Mouse (Mus musculus): ENCODE data around the gene Slc38a11. TPM values are rescaled to one million over a fixed set of nuclear protein-coding genes. Genes with fewer than 3 reads are reported as not detected.
A peak's percentile ranks its signal among the peaks of the same experiment; 100 is the strongest.

The Slc38a11 gene
- total RNA-seq, 2 experiments from 2014 or later = 1.0 to 1.1 TPM

- DNase-seq = no peak
Measured at GRCm38 (mm10) chr2:65321998-65322754, 41.7 kb downstream of the Slc38a11 start.

GRCm38 (mm10) chr2:65320975-65321374 lies 42.9 kb downstream of the Slc38a11 start:
- DNase-seq = peak; percentile 45

DNA sequence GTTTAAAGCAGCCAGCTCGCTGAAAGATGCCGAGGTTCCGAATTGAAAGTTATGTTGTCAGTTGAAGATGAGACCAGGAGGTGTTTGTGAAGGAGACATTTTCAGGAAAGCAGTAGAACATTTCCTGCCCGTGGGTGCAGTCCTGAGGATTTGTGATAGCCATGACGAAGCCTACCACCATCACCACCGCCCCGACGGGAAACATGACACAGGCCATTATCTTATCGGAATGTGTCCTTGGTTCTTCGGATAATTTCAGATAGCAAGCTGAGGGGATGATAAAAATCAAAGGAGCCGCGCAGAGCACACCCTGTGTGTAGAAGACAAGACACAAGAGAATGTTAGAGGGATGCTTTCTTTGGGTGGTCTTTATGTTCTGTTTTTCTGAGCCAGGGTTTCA lies 47.1 kb downstream of the Slc38a11 start:
- no peak for DNase-seq

DNA sequence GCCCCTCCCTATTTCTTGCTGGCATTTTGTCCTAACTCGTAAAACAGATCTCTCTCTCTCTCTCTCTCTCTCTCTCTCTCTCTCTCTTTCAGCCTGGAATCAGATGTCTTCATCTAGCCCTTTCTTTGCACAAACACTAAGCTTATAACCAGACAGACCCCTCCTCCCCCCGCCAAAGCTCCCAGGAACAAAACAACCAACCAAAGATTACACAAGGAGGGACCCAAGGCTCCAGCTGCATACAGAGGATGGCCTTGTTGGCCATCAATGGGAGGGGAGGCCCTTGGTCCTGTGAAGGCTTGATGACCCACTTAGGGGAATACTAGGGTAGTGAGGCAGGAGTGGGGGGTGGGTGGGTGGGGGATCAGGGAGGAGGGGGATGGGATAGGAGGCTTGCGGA lies 52.6 kb downstream of the Slc38a11 start:
- DNase-seq = no peak

DNA sequence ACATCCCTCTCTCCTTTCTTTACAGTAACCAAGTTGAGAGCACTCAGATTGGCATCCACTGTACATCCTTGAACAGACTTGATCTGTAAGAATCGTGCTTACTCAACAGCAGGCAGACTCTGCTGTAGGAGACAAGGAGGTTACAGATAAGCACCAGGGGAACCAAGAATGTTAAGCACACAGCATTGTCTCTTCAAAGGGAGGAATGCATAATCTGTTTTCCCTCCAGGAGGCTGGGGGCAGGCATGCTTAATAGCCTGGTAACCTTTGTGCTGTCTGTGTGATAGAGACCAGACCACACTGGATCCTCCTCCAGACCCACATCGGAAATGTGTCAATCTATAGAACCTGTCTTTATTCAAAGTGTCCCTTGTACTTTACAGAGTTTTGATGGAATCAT lies 67.3 kb downstream of the Slc38a11 start:
- no peak for DNase-seq

GRCm38 (mm10) chr2:65294092-65294491 lies 69.7 kb downstream of the Slc38a11 start:
- peak; percentile 59 for DNase-seq

GRCm38 (mm10) chr2:65293411-65293810 lies 70.4 kb downstream of the Slc38a11 start:
- DNase-seq = no peak

- no peak for DNase-seq
Measured at GRCm38 (mm10) chr2:65289721-65290120, 74.1 kb downstream of the Slc38a11 start.

DNA sequence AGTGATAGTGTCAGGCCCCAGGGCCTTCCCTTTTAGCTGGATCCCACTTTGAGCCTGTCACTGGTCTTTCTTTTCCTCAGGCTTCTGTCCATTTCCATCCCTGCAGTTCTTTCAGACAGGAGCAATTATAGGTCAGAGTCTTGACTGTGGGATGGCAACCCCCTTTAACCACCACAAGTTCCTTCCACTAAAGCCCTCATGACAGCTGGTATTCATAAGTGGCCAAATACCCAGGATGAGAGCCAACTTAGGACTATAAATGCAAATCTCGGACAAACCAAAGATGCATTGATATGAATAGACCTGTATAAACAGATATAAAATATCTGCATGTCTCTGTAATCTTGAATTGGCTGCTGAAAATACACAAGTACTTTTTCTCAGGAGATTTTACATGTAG lies 75.1 kb downstream of the Slc38a11 start:
- DNase-seq = no peak

- DNase-seq = peak; percentile 7
Measured at GRCm38 (mm10) chr2:65285380-65285779, 78.5 kb downstream of the Slc38a11 start.

DNA sequence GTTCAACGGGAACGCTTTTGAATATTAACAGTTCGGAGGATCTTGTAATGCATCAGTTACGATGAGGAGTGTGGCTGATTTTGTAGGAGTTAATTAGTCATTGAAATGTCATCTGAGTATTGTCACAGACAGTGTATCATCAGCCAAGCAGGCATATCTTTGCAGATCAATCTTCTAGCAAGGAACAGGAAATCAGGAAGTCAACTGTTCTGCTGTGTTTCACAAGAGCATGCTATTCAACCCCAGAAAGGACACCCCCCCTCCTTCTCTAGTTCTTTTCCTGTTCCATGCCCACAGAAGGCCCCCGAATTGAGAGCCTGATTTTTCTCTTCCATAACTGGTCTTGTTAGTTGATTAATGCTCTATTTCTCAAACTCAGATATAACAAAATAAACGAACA lies 80.9 kb downstream of the Slc38a11 start:
- no peak for DNase-seq

DNA sequence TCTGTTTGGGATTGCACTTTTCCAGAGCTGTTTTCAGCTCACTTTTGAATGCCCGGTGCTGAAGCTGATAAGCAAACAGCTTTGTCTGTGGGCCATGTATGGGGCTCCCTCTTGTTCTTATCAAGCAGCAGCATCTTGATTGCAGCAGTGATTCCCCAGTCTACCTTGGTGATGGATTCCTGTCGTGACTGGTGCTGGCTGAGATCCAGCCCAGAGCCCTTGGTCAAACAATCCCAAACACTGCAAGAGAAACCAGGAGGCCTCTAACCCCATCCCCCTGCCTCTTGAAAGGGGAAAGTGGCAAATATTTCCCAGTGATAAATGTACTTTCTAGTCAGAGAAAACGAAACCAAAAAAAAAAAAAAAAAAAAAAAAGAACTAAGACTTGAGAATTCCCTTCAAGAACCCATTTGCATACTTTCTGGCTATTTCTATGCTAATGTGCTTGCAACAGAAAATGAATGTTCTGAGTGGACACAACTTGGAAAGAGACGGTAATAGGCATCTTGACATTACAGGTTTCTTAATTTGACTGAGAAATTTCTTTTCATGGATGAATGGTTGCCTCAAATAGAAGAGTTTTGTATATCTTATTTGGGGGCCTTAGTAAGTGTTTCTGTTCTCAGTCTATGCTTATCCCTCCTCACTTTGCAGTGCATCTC lies 84.7 kb downstream of the Slc38a11 start:
- DNase-seq = no peak

DNA sequence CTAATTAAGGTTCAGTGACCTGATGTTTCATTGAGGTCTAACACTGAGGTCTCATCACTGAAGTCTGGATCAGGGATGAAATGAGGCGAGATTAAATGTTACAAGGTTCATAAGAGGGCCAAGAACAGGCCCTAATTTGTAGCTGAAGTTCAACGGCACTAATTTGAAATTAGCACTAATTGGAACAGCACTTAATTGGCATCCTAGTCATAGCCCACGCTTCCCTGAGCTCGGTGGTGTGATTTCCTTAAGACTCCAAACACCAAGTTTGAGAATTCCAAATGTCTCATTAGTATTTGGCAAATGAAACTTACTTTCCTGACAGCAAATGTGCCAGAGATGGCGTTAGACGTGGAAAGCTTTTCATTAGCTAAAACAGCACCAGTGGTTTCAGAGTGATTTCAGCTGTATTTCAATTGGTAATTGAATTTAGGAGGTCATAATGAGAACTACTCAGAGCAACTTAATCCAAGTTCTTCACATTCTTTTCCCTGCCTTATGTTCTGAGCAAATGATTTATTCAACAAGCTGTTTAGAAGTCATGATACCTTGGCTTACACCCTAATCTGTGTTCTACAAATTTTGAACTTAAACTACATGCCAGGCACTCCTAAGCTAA lies 88.3 kb downstream of the Slc38a11 start:
- DNase-seq = no peak

DNA sequence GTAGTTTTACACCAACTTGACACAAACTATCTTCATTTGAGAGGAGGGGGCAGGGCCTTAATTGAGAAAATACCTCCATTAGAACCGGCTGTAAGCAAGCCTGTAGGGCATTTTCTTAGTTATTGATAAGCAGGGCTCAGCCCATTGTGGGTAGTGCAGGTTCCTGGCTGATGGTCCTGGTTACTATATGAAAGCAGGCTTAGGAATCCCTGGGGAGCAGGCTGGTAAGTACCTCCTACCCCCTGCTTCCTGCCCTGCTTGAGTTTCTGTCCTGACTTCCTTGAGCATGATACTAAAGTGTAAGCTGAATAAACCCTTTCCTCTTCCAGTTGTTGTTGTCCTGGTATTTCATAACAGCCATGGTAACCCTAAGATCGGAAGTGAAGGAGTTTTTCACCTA lies 89.9 kb downstream of the Slc38a11 start:
- no peak for DNase-seq

DNA sequence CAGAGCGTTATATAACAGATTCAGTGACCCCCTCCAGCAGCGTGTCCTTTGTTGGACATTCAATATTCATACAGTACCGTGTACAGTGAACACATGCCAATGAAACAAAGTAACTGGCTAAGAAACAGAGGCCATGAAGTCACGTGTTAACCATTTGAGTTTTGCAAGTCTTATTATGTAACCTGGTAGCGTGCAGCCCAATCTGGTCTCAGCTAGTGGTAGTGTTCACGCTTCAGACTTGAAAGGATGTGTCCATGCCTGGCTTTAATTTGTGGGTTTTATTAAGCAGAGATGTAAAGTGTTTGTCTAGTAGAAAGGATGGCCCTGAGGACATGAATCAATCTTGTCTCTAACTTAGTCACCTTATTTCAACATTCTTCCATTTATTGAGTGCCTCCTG lies 95.1 kb downstream of the Slc38a11 start:
- no peak for DNase-seq

- no peak for DNase-seq
Measured at GRCm38 (mm10) chr2:65267834-65268233, 96.0 kb downstream of the Slc38a11 start.

DNA sequence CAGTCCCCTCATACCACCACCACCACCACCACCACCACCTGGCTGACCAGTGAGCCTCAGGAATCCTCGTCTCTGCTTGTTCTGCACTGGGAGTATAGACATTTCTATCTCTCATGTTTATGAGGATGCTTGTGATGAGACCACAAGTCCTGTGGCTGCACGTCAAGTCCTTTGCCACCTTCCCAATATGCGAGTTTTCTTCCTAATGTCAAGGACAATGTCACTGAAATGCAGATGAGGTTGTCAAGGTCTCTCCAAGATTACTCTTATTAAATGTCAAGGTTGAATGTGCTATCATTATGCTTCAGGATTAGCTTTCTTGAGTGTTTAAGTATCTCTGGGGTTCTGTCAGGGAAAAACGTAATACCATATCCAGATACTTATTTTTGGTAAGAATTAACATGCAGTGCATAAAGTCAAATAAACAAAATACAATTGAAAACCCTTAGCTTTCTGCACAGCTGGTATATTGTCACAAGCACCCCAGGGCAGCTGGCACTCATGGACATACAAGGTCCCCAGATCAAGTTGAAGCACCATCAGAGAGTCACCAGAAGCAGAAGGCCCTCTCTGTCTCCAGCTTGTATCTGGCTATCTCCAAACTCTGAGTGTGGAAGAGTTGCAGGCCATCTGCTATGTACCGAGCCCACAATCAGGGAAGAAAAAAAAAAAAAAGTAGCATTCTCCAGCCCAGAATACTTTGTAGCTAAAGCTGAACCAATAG lies 97.1 kb downstream of the Slc38a11 start:
- no peak for DNase-seq

Small RNAs within 50 kb of the gene (microRNA-seq; reads per million reads assigned to microRNA genes)
- 0 reads per million in 2 experiments for gene Mir6337

Other genes with a start within 250 kb of the Slc38a11 start
- gene Cobll1, start 124.6 kb downstream of the Slc38a11 start, total RNA-seq (2021) = 10 to 100 TPM; 34.5 to 34.7 TPM
- under 1 TPM; 0.50 to 0.81 TPM for gene Scn3a, start 203.6 kb upstream of the Slc38a11 start, total RNA-seq (2021)